Mouse (Mus musculus): ENCODE measurements around the gene Gm20388. TPM values are rescaled to one million over a fixed set of nuclear protein-coding genes. Genes with fewer than 3 reads are reported as not detected.

The Gm20388 gene
- polyA plus RNA-seq, 1 experiment from 2014 or later = 12.4 TPM

DNA sequence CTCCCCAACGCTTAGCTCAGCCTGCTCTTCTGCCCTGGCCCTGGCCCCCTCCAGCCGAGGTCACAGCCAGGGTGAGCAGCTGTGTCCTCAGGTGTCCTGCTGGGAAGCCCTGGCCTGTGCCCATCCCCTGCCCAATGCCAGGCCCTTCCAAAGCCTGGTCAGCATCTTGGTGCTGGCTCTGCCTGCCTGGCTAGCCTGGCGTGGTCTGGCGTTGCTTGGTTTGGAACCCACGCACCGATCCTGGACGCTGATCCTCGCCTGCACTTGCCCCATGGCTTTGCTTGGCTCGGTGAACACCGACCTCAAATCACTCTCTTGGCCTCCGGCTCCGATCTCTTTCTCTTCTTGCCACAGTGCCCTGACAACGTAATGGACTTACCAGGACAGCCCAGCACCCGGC lies 152.1 kb downstream of the Gm20388 start:
- Histone ChIP-seq H3K9me3 (ENCODE audit: control insufficient read depth, low read length) (peaks cover 5% of the 10 kb centered on the region; the same call in 1 of the 2 replicates), H3K27ac (ENCODE audit: low read depth, low read length) (no peak overlapping the region), H3K9ac (ENCODE audit: low read depth, low read length) (no peak overlapping the region), H3K36me3 (ENCODE audit: control insufficient read depth, insufficient read depth, low read length) (no peaks in the 10 kb centered on the region), H3K4me3 (ENCODE audit: low read length) (no peak overlapping the region), H3K4me1 (ENCODE audit: control insufficient read depth, insufficient read depth, low read depth, low read length) (no peaks in the 10 kb centered on the region), H3K27me3 (replicated peaks; ENCODE audit: control insufficient read depth, insufficient read depth, low read length) (no peaks in the 10 kb centered on the region), H3K4me2 (ENCODE audit: low read length) (no peak overlapping the region)
- no peak for ATAC-seq
- WGBS = 93% methylated on average over 14 of the region's 14 CpGs

- no peak for ATAC-seq
- Histone ChIP-seq H3K9me3 (ENCODE audit: control insufficient read depth, low read length) (peaks cover 5% of the 10 kb centered on the region; the same call in 1 of the 2 replicates), H3K9ac (ENCODE audit: low read depth, low read length) (no peak overlapping the region), H3K27ac (ENCODE audit: low read depth, low read length) (no peak overlapping the region), H3K4me3 (ENCODE audit: low read length) (no peak overlapping the region), H3K4me2 (ENCODE audit: low read length) (no peak overlapping the region), H3K27me3 (replicated peaks; ENCODE audit: control insufficient read depth, insufficient read depth, low read length) (no peaks in the 10 kb centered on the region), H3K4me1 (ENCODE audit: control insufficient read depth, insufficient read depth, low read depth, low read length) (no peaks in the 10 kb centered on the region), H3K36me3 (ENCODE audit: control insufficient read depth, insufficient read depth, low read length) (no peaks in the 10 kb centered on the region)
- WGBS = 92% methylated on average over 3 of the region's 3 CpGs
Observed at GRCm38 (mm10) chr8:120063326-120063725, 152.7 kb downstream of the Gm20388 start.

- Histone ChIP-seq H3K27ac (ENCODE audit: low read depth, low read length) (no peak overlapping the region), H3K4me1 (ENCODE audit: control insufficient read depth, insufficient read depth, low read depth, low read length) (no peaks in the 10 kb centered on the region), H3K36me3 (ENCODE audit: control insufficient read depth, insufficient read depth, low read length) (no peaks in the 10 kb centered on the region), H3K4me2 (ENCODE audit: low read length) (no peak overlapping the region), H3K4me3 (ENCODE audit: low read length) (no peak overlapping the region), H3K9ac (ENCODE audit: low read depth, low read length) (no peak overlapping the region), H3K27me3 (replicated peaks; ENCODE audit: control insufficient read depth, insufficient read depth, low read length) (no peaks in the 10 kb centered on the region), H3K9me3 (ENCODE audit: control insufficient read depth, low read length) (peaks cover 5% of the 10 kb centered on the region; the same call in 1 of the 2 replicates)
- ATAC-seq = no peak
- 88% methylated on average over 8 of the region's 8 CpGs for WGBS
Observed at GRCm38 (mm10) chr8:120065611-120066010, 155.0 kb downstream of the Gm20388 start.

- H3K9me3 ChIP-seq (ENCODE audit: control insufficient read depth, low read length) = peaks cover 5% of the 10 kb centered on the region; the same call in 1 of the 2 replicates
- no peak for ATAC-seq
- H3K27ac ChIP-seq (ENCODE audit: low read depth, low read length) = no peak overlapping the region
- 92% methylated on average over 4 of the region's 4 CpGs for WGBS
- no peak overlapping the region for H3K9ac ChIP-seq (ENCODE audit: low read depth, low read length)
- H3K4me3 ChIP-seq (ENCODE audit: low read length) = no peak overlapping the region
- H3K4me1 ChIP-seq (ENCODE audit: control insufficient read depth, insufficient read depth, low read depth, low read length) = no peaks in the 10 kb centered on the region
- H3K27me3 ChIP-seq (replicated peaks; ENCODE audit: control insufficient read depth, insufficient read depth, low read length) = no peaks in the 10 kb centered on the region
- H3K4me2 ChIP-seq (ENCODE audit: low read length) = no peak overlapping the region
- H3K36me3 ChIP-seq (ENCODE audit: control insufficient read depth, insufficient read depth, low read length) = no peaks in the 10 kb centered on the region
Observed at GRCm38 (mm10) chr8:120066226-120066625, 155.6 kb downstream of the Gm20388 start.

GRCm38 (mm10) chr8:120067936-120068668 lies 157.5 kb downstream of the Gm20388 start:
- 56% methylated on average over 19 of the region's 19 CpGs for WGBS
- no peak overlapping the region for H3K4me2 ChIP-seq (ENCODE audit: low read length)
- H3K4me3 ChIP-seq (ENCODE audit: low read length) = no peak overlapping the region
- H3K9me3 ChIP-seq (ENCODE audit: control insufficient read depth, low read length) = peaks cover 5% of the 10 kb centered on the region; the same call in 1 of the 2 replicates
- H3K36me3 ChIP-seq (ENCODE audit: control insufficient read depth, insufficient read depth, low read length) = no peaks in the 10 kb centered on the region
- no peak for ATAC-seq
- H3K4me1 ChIP-seq (ENCODE audit: control insufficient read depth, insufficient read depth, low read depth, low read length) = no peaks in the 10 kb centered on the region; the same call in 1 of the 2 replicates
- H3K9ac ChIP-seq (ENCODE audit: low read depth, low read length) = no peak overlapping the region
- H3K27ac ChIP-seq (ENCODE audit: low read depth, low read length) = no peak overlapping the region
- no peaks in the 10 kb centered on the region for H3K27me3 ChIP-seq (replicated peaks; ENCODE audit: control insufficient read depth, insufficient read depth, low read length)

DNA sequence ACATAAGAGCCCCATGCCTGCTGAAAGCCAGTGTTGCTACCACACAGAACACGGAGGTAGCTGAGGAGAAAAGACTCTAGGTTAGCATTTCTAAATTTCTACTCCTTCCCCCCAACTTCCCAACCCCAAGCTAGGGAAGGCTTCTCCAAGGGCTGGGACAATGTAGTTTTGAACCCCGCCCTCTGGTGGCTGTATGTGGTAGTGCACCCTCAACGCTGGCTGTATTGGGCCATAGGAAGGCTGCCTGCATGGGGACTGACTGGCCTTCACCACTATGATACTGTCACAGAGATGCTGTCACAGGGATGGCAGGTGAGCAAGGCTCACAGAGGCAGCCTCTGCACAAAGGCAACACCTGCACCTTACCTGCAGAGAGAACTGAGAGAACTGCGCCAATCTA lies 161.0 kb downstream of the Gm20388 start:
- Histone ChIP-seq H3K27ac (ENCODE audit: low read depth, low read length) (no peak overlapping the region), H3K27me3 (replicated peaks; ENCODE audit: control insufficient read depth, insufficient read depth, low read length) (no peaks in the 10 kb centered on the region), H3K36me3 (ENCODE audit: control insufficient read depth, insufficient read depth, low read length) (no peaks in the 10 kb centered on the region), H3K4me2 (ENCODE audit: low read length) (no peak overlapping the region), H3K4me1 (ENCODE audit: control insufficient read depth, insufficient read depth, low read depth, low read length) (no peaks in the 10 kb centered on the region; the same call in 1 of the 2 replicates), H3K4me3 (ENCODE audit: low read length) (no peak overlapping the region), H3K9me3 (ENCODE audit: control insufficient read depth, low read length) (peaks cover 5% of the 10 kb centered on the region; the same call in 1 of the 2 replicates), H3K9ac (ENCODE audit: low read depth, low read length) (no peak overlapping the region)
- ATAC-seq = peak; percentile 81
- 30% methylated on average over 4 of the region's 4 CpGs for whole genome bisulfite sequencing

GRCm38 (mm10) chr8:120072259-120072658 lies 161.6 kb downstream of the Gm20388 start:
- Histone ChIP-seq H3K9me3 (ENCODE audit: control insufficient read depth, low read length) (0 out of 2 replicates have a peak, but pooled peaks cover 2% of the 10 kb centered on the region), H3K4me1 (ENCODE audit: control insufficient read depth, insufficient read depth, low read depth, low read length) (no peaks in the 10 kb centered on the region; the same call in 1 of the 2 replicates), H3K9ac (ENCODE audit: low read depth, low read length) (no peak overlapping the region), H3K4me2 (ENCODE audit: low read length) (no peak overlapping the region), H3K4me3 (ENCODE audit: low read length) (no peak overlapping the region), H3K36me3 (ENCODE audit: control insufficient read depth, insufficient read depth, low read length) (no peaks in the 10 kb centered on the region), H3K27me3 (replicated peaks; ENCODE audit: control insufficient read depth, insufficient read depth, low read length) (no peaks in the 10 kb centered on the region), H3K27ac (ENCODE audit: low read depth, low read length) (no peak overlapping the region)
- WGBS = 52% methylated on average over 9 of the region's 9 CpGs
- no peak for ATAC-seq

GRCm38 (mm10) chr8:120072827-120073226 lies 162.2 kb downstream of the Gm20388 start:
- ATAC-seq = no peak
- Histone ChIP-seq H3K27ac (ENCODE audit: low read depth, low read length) (no peak overlapping the region), H3K4me1 (ENCODE audit: control insufficient read depth, insufficient read depth, low read depth, low read length) (no peaks in the 10 kb centered on the region; the same call in 1 of the 2 replicates), H3K9me3 (ENCODE audit: control insufficient read depth, low read length) (no peaks in the 10 kb centered on the region), H3K27me3 (replicated peaks; ENCODE audit: control insufficient read depth, insufficient read depth, low read length) (no peaks in the 10 kb centered on the region), H3K4me2 (ENCODE audit: low read length) (no peak overlapping the region), H3K4me3 (ENCODE audit: low read length) (no peak overlapping the region), H3K9ac (ENCODE audit: low read depth, low read length) (no peak overlapping the region), H3K36me3 (ENCODE audit: control insufficient read depth, insufficient read depth, low read length) (no peaks in the 10 kb centered on the region)
- 89% methylated on average over 8 of the region's 8 CpGs for WGBS

DNA sequence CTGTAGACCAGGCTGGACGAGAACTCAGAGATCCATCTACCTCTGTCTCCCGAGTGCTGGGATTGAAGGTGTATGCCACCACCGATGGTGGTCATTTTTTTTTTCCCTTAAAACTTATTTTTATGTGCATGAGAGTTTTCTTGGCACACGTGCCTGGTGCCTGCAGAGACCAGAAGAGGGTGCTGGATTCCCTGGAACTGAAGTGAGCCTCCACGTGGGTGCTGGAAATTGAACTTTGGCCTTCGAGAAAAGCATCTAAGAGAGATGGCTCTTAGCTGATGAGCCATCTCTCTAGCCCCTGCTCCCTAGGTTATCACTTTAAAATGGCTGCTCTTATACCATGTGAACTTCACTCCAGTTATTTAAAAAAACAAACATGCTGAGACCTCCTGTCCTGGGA lies 163.9 kb downstream of the Gm20388 start:
- H3K4me3 ChIP-seq (ENCODE audit: low read length) = no peak overlapping the region
- 77% methylated on average over 6 of the region's 6 CpGs for WGBS
- ATAC-seq = no peak
- no peak overlapping the region for H3K9ac ChIP-seq (ENCODE audit: low read depth, low read length)
- no peaks in the 10 kb centered on the region; the same call in 1 of the 2 replicates for H3K4me1 ChIP-seq (ENCODE audit: control insufficient read depth, insufficient read depth, low read depth, low read length)
- no peaks in the 10 kb centered on the region for H3K27me3 ChIP-seq (replicated peaks; ENCODE audit: control insufficient read depth, insufficient read depth, low read length)
- H3K9me3 ChIP-seq (ENCODE audit: control insufficient read depth, low read length) = no peaks in the 10 kb centered on the region
- no peak overlapping the region for H3K4me2 ChIP-seq (ENCODE audit: low read length)
- no peaks in the 10 kb centered on the region for H3K36me3 ChIP-seq (ENCODE audit: control insufficient read depth, insufficient read depth, low read length)
- no peak overlapping the region for H3K27ac ChIP-seq (ENCODE audit: low read depth, low read length)
